Mouse (Mus musculus): ENCODE results near the gene Wrap73.

The Wrap73 gene

DNA sequence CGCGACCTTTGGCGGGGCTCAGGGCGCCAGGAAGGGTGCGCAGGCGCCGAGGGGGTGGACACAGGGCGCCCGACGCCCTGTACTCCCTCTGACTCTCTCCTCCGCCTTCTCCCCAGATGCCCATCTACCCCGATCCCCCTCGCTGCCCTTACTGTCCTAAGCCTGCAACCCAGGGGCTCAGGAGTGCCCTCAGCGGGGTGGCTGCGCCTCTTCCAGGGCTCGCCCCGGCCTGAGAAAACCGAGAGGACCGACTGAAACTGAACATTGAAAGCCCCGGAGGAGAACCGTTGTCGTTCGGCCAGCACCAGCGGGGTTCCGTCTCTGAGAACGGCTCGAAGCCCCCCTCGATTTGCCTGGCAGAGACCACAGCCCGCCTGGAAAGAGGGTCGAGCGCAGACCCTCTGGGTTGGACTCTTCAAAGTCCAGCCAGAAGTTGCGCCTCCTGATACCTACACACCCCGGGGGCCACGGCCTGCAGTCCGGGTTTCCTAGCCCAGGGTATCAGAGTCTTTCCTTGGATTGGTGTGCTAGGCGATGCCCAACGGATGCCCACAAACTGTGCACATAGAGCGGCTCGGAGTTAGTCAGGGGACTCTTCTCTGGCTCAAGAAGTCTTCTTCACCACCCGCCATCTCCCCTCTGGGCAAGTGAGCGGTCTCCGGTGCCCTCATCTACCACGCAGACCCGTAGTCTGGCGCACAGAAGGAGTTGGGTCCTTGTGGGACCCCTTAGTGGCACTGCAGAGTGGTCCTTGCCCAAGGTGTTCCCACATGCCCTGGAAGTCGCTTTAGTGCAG is 1.8 kb upstream of the Wrap73 start:
- DNase-seq: no peak

DNA sequence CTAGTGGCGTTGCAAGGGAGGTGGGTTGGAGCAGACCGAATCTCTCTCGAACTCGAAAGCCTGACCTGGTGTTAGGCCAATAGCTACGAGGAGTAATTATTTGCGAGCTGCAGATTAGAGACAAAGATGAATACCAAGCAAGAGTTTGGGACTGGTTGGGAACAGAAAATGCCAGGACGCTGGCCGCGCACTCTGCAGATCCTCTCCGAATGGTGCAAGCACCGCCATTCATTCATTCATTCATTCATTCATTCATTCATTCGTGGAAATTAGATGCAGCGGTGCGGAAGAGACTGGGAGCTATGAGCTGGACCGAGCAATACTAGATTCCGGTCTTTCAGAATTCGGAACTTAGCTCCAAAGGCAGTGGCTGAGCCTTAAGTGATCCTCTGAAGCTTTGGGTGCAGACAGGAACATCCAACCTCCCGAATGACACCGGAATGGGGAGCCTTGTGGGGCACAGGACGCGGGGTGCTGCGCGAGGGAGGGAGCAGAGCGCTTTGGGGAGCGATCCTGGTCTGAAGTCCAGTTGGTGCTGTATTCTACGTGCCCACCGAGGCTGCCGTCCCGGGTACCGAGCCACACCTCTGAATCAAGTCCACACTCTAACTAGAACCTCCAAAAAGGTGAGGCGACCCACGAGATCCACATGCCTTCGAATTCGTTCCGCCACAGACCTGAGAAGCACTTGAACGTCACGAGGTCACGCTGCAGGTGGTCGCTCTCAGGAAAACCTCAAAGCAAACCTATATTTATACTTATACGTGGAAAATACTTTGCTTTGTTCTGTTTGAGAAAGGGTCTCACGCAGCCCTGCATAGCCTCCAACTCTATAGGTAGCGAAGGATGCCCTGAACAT is 934 bp upstream of the Wrap73 start:
- DNase-seq: no peak

DNA sequence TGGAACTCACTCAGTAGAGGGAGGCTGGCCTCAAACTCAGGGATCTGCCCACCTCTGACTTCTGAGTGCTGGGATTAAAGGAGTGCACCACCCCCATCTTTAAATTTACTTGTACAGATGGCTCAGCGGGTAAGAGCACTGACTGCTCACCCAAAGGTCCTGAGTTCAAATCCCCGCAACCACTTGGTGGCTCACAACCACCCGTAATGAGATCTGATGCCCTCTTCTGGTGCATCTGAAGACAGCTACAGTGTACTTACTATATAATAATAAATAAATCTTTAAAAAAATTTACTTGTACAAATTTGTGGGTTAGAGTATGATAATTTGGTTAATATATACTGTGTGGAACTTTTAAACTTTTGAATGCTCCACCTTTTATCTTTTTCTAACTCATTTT is 2.5 kb downstream of the Wrap73 start:
- no peak for DNase-seq

DNA sequence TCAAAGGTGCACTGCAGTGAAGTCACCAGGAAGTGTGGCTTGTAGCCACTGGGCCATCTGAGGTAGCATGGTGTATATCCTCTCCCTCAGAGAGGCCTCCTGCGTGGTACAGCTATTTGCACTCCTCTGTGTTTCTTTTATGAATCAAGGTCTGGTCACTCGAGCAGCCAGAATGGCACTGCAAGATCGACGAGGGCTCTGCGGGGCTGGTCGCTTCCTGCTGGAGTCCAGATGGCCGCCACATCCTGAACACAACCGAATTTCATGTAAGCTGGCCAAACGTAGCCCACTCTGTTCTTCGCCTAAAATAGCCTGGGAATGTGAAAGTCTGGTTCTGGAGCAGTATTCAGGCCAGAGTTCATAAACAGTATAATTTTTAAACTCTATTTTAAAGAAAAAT is 4.2 kb downstream of the Wrap73 start:
- no peak for DNase-seq

- no peak for DNase-seq
These were observed 11.9 kb downstream of the Wrap73 start for GRCm38 (mm10) chr4:154154104-154154503.

- DNase-seq: no peak
These were observed 13.9 kb downstream of the Wrap73 start for GRCm38 (mm10) chr4:154156050-154156449.

GRCm38 (mm10) chr4:154157970-154158662 is 15.9 kb downstream of the Wrap73 start:
- no peak for DNase-seq

DNA sequence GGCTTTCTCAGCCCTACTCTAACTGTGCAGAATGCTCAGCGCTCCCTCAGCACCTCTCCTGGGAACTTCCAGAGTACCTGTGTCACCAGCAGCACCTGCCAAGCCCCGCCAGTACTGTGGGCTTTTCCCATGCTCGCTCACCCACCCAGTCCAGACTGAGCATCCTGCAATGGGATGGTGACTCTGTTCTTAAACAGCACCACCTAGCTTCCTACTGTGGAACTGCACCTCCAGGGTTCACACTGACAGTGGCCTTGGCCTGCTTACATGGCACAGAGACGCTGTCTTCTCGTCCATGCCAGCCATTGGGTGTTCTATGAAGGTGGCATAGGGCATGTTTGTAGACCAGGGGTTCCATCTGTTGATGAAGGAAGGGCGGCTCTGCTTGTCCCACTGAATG is 16.8 kb downstream of the Wrap73 start:
- peak; percentile 85 to 92 for DNase-seq

DNA sequence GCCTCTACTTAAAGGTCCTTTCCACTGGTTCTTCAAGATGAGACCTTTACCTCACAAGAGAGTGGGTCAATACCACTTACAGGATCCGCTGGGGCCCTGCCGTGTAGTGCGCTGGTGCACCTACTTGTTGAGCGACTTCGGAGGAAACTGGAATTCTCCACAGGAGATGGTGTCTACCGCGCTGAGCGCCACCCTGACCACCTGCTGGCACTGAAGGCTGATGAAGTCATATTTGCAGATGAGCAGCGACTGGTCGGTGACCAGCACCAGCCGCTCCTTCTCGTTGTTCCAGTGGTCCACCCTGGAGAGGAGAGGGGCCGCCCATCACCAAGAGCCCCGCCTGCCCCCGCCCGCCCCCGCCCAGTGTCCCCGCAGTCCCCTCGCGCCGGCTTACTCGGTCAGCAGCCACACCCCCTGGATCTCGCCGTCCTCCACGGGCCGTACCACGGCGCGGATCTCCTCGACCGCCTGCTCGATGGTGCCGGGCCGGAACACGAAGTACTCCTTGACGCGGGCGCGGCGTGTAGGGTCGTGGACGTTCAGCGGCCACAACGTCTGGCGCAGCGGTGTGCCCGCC is 17.9 kb downstream of the Wrap73 start:
- DNase-seq: peak in 1 of 2 experiments; percentile 24

DNA sequence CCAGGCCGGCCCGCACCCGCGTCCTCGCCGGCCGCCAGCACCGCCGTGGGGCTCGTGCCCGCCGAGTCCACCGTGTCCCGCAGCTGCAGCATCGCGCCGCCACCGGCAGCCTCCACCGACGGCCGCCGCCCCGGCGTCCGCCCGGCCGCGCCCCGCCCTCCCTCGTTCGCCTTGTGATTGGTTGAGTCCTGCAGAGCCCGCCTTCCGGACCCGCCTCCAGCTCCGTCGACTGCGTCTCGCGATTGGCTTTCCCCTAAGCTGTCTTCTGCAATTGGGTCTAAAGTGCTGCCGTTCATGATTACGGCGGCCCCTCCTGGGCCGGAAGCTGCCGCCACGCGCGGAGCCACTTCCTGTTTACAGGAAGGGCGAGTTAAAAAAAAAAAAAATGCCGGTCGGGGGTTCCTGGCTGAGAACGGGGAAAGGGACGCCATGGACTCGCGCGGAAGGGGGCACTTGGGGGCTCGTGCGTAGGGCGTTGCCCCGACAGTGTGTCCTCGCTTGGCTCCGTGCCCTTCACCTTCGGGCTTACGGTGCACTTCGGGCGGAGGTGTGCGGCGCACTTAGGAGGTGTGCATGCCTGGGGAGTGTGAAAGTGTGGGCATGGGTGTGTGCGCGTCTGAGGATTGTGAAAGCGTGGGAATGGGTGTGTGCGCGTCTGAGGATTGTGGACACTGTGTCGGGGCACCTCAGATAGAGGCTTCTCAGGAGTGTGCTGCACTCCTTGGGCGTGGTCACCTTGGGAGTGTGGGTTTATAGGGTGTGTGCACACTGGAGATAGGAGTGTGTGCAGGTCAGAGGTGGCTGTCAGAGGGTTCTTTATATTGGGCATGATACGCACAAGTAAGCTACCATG is 18.6 kb downstream of the Wrap73 start, which contains the start of gene Tprgl:
TSS of gene Tprgl (minus strand) at position 129 of the 853 bp plus-strand sequence.
- peak; percentile 98 to 99 for DNase-seq

DNA sequence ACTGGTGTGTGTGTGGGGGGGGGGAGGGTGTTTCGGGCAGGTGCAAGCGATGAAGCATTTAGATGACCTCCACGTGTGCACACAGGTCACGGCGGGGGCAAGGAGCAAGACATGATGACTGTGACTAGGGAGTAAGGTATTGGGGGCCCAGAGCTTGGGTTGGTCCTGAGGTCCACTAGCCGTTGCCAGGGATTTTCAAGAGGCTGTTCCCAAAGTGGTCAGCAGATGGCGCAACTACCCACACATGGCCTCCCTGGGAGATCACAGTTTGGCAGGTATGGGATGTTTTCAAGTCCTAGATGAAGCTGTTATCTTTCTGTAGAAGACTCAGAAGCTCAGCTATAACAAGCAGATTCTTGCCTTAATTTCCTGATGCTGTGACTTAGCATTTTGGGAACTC is 21.1 kb downstream of the Wrap73 start:
- peak; percentile 72 to 85 for DNase-seq

GRCm38 (mm10) chr4:154167053-154167452 is 24.9 kb downstream of the Wrap73 start:
- DNase-seq: peak in 1 of 2 experiments; percentile 82

GRCm38 (mm10) chr4:154170021-154170420 is 27.8 kb downstream of the Wrap73 start:
- DNase-seq: no peak

- peak in 1 of 2 experiments; percentile 44 for DNase-seq
These were observed 28.5 kb downstream of the Wrap73 start, which contains the start of gene Megf6 for GRCm38 (mm10) chr4:154170506-154171150. Gene Megf6 (plus strand): TSS chr4:154170730.

GRCm38 (mm10) chr4:154171151-154171930 is 29.2 kb downstream of the Wrap73 start:
- DNase-seq: no peak

GRCm38 (mm10) chr4:154171931-154172604 is 29.9 kb downstream of the Wrap73 start:
- no peak for DNase-seq

- no peak for DNase-seq
These were observed 35.1 kb downstream of the Wrap73 start for GRCm38 (mm10) chr4:154177257-154177656.

- no peak for DNase-seq
These were observed 38.8 kb downstream of the Wrap73 start for GRCm38 (mm10) chr4:154181001-154181400.

GRCm38 (mm10) chr4:154183566-154183965 is 41.4 kb downstream of the Wrap73 start:
- peak in 1 of 2 experiments; percentile 20 for DNase-seq

- DNase-seq: no peak
These were observed 42.8 kb downstream of the Wrap73 start for GRCm38 (mm10) chr4:154185001-154185400.

Measured in kidney, postnatal 25 days (tissue).